Mouse (Mus musculus) gastrocnemius, postnatal 14 days (tissue): ENCODE measurements at regions not wholly inside any gene's neighbourhood (a gene's known extent, or its start where the extent isn't known, plus 50 kb on each side); places are given as distances from the start of the nearest gene placed in this dataset.

Experiments
- DNase-seq: peaks from one replicate; pipeline ENCODE4 v3.0.0; 2021; ENCODE audit warnings: mixed read lengths
- intact Hi-C: fragments of 180-260 bp; cut with DNase I; formaldehyde crosslinking; loops from one replicate; pipeline ENCODE4 v1.15.1; 2025; ENCODE audit warnings: low total_unique reads

GRCm38 (mm10) chr1:57622561-57622960, 151.4 kb upstream of the Spats2l start:
- intact Hi-C loops, result no loop called here
- no peak for DNase-seq

GRCm38 (mm10) chr1:57633986-57634385, 140.0 kb upstream of the Spats2l start:
- DNase-seq, result peak; percentile 10

GRCm38 (mm10) chr1:57642131-57642530, 131.8 kb upstream of the Spats2l start:
- DNase-seq, result no peak
- intact Hi-C loops, result no loop called here

More at GRCm38 (mm10) chr1:57633986-57634385, 140.0 kb upstream of the Spats2l start:
- intact Hi-C loops, result no loop called here

- intact Hi-C loops, result no loop called here
Measured at GRCm38 (mm10) chr1:57643466-57644097, 130.4 kb upstream of the Spats2l start.

GRCm38 (mm10) chr1:57664962-57665361, 109.0 kb upstream of the Spats2l start:
- no peak for DNase-seq
- intact Hi-C loops, result no loop called here

More at GRCm38 (mm10) chr1:57643466-57644097, 130.4 kb upstream of the Spats2l start:
- no peak for DNase-seq

- intact Hi-C loops, result no loop called here
- DNase-seq, result no peak
Measured at GRCm38 (mm10) chr1:57665724-57666123, 108.2 kb upstream of the Spats2l start.

- no peak for DNase-seq
- intact Hi-C loops, result no loop called here
Measured at GRCm38 (mm10) chr1:57666179-57666693, 107.7 kb upstream of the Spats2l start.

- no peak for DNase-seq
- intact Hi-C loops, result no loop called here
Measured at GRCm38 (mm10) chr1:57673415-57673814, 100.5 kb upstream of the Spats2l start.

GRCm38 (mm10) chr1:57673957-57674699, 99.8 kb upstream of the Spats2l start:
- DNase-seq, result no peak
- intact Hi-C loops, result no loop called here

GRCm38 (mm10) chr1:57684387-57685162, 89.4 kb upstream of the Spats2l start:
- DNase-seq, result peak; percentile 35
- intact Hi-C loops, result no loop called here

- no peak for DNase-seq
- intact Hi-C loops, result no loop called here
Measured at GRCm38 (mm10) chr1:57689253-57689652, 84.7 kb upstream of the Spats2l start.

- no peak for DNase-seq
- intact Hi-C loops, result no loop called here
Measured at GRCm38 (mm10) chr1:57707906-57708305, 66.1 kb upstream of the Spats2l start.

GRCm38 (mm10) chr1:57712916-57713503, 61.0 kb upstream of the Spats2l start:
- intact Hi-C loops, result no loop called here
- DNase-seq, result no peak

GRCm38 (mm10) chr1:57717139-57717800, 56.7 kb upstream of the Spats2l start:
- intact Hi-C loops, result no loop called here

GRCm38 (mm10) chr1:57718409-57718808, 55.6 kb upstream of the Spats2l start:
- DNase-seq, result no peak

More at GRCm38 (mm10) chr1:57717139-57717800, 56.7 kb upstream of the Spats2l start:
- DNase-seq, result no peak

More at GRCm38 (mm10) chr1:57718409-57718808, 55.6 kb upstream of the Spats2l start:
- intact Hi-C loops, result no loop called here
